Mouse (Mus musculus) gastrocnemius, adult 18-20 months (tissue): ENCODE measurements around the gene Tmem170b. TPM values are rescaled to one million over a fixed set of nuclear protein-coding genes. Genes with fewer than 3 reads are reported as not detected.
"Not testable (repeated sequence)": the region's sequence is repeated elsewhere in the genome, so short reads cannot be mapped to it uniquely, and the experiment has no call there.

Experiments
- DNase-seq: peaks from one replicate; pipeline ENCODE4 v3.0.0; 2021; ENCODE audit warnings: low spot score
- total RNA-seq, 2 experiments: library from RNA; stranded (reverse); gene quantifications; 2 replicates each; pipeline ENCODE4 v1.2.3; 2021

The Tmem170b gene
- total RNA-seq, 2 experiments from 2014 or later: 28.1 to 28.7 TPM

GRCm38 (mm10) chr13:41663501-41664195 is 57.9 kb downstream of the Tmem170b start:
- no peak for DNase-seq

GRCm38 (mm10) chr13:41669951-41670350 is 64.2 kb downstream of the Tmem170b start:
- no peak for DNase-seq

- DNase-seq: no peak
Observed at GRCm38 (mm10) chr13:41670386-41671130, 64.9 kb downstream of the Tmem170b start.

GRCm38 (mm10) chr13:41671136-41671705 is 65.5 kb downstream of the Tmem170b start:
- DNase-seq: no peak

GRCm38 (mm10) chr13:41672904-41673303 is 67.2 kb downstream of the Tmem170b start:
- DNase-seq: not testable (repeated sequence)

GRCm38 (mm10) chr13:41673541-41673940 is 67.8 kb downstream of the Tmem170b start:
- DNase-seq: no peak

GRCm38 (mm10) chr13:41674608-41675007 is 68.9 kb downstream of the Tmem170b start:
- not testable (repeated sequence) for DNase-seq

- DNase-seq: no peak
Observed at GRCm38 (mm10) chr13:41675498-41675897, 69.8 kb downstream of the Tmem170b start.

- DNase-seq: no peak
Observed at GRCm38 (mm10) chr13:41675966-41676835, 70.5 kb downstream of the Tmem170b start.

GRCm38 (mm10) chr13:41676836-41677186 is 71.1 kb downstream of the Tmem170b start:
- no peak for DNase-seq

GRCm38 (mm10) chr13:41680854-41681549 is 75.3 kb downstream of the Tmem170b start:
- no peak for DNase-seq

- no peak for DNase-seq
Observed at GRCm38 (mm10) chr13:41682341-41683119, 76.8 kb downstream of the Tmem170b start.

GRCm38 (mm10) chr13:41683356-41684012 is 77.8 kb downstream of the Tmem170b start:
- no peak for DNase-seq

- no peak for DNase-seq
Observed at GRCm38 (mm10) chr13:41685499-41685898, 79.8 kb downstream of the Tmem170b start.

GRCm38 (mm10) chr13:41689055-41689454 is 83.3 kb downstream of the Tmem170b start:
- no peak for DNase-seq

- DNase-seq: no peak
Observed at GRCm38 (mm10) chr13:41689598-41690045, 83.9 kb downstream of the Tmem170b start.
